Mouse (Mus musculus) cerebellum, adult 11 months (tissue): ENCODE measurements around the gene Ltb4r1.

Experiments
- DNase-seq: peaks from one replicate; pipeline ENCODE4 v3.0.0; 2022

The Ltb4r1 gene

DNA sequence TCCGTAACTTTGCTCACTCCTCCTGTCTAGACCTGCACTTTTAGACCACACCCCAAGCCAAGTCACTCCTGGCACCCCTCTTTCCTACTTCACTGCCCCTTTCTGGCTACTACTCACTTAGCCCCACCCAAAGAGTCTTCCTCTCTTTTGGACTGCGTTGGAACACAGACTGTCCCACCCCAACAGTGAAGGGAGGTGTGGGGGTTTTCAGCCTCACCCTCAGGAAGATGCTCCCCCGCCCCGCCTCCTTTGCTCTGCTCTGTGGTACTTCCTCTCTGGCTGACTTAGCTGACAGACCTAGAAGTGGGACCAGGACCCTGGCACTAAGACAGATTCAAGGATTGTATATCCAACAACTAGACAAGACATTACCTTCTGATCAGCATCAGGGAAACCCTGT is at the start of gene Ltb4r1:
Gene Ltb4r1, plus strand, starts transcription at position 267 of the 400 bp plus-strand sequence.
- no peak for DNase-seq

DNA sequence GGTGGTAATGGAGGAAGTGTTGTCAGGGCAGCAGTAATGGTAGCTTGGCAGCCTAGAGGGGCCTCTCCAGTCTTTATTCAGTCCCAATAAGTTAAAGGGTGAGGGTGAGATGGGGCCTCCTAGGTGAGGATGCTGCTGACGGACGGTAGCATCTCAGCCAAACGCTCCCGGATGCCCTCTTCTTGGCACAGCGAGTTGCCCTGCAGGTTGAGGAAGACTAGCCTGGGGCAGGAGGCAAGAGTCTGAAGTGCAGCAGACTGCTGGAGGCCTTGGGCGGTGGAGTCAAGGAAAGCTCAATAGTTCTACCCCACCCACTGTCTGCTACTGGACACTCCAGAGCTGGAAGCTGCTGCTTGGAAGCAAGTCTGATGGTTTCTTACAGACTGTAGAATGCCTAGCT is 49.5 kb upstream of the Ltb4r1 start:
- DNase-seq: no peak

DNA sequence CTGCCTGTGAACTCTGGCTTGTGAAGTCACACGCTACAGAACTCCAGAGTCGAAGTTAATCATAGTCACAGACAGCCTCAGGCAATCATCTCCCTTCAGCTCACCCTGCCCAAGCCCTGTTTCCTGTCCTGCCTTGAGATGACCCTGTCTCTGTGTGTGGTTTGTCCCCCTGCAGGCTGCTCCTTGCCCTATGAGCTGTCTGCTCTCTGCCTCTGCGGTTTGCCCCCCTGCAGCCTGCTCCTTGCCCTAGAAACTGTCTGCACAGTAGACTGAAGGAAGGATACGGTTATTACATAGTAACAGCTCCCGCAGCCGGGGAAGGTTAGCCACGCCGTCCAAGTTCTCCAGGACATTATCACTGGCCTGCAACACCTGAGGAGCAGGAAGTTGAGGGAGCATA is 48.9 kb upstream of the Ltb4r1 start:
- DNase-seq: no peak

DNA sequence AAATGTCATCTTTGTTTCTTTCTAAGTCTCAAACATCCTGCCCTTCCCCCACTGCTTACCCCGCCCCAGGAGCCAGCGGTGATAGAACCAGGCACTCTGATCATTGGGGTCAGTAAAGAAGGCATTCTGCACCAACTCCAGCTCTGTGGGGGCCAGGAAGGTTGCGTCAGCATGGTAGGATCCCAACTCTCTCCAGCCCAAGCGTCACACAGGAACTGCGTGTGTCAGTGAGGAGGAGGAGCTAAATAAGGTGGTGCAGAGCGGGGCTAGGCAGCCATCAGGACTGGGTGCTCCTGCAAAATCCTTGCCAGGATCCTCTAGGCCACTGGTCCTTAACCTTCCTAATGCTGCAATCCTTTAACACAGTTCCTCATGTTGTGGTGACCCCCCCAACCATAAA is 46.0 kb upstream of the Ltb4r1 start:
- DNase-seq: no peak

DNA sequence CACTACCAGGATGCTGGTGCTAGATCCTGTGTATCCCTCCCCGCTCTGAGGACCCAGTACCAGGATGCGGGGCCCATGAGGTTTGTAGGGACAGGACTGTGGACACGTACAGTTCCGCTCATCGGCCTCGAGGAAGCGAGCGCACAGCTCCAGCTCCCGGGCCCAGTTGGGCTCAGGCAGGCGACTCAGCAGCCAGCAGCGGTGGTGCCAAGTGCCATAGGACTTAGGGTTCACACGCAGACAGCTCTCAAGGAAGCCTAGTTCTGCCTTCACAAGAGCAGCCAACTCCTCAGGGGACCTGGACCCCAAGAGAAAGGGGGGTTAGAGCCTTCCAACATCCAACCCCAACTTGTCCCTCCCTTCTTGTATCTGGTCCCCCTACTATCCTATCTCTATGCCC is 45.1 kb upstream of the Ltb4r1 start:
- no peak for DNase-seq

DNA sequence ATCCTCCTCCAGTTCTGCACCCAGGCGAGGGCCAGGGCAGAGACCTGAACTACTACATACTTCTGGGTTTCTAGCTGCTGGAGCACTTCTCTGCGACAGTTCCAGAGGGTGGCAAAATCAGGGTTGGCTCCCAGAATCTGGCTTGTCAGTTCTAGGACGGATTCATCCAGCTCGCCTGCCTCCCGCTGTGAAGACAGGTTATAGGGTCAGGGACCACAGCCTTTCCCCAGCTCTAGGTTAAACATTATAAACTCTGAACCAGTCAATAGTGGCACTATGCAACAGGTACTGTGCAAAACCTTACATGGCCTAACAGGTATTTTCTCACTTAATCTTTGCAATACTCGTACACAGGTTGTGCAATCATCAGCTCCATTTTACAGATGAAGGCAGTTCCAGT is 44.7 kb upstream of the Ltb4r1 start:
- no peak for DNase-seq

DNA sequence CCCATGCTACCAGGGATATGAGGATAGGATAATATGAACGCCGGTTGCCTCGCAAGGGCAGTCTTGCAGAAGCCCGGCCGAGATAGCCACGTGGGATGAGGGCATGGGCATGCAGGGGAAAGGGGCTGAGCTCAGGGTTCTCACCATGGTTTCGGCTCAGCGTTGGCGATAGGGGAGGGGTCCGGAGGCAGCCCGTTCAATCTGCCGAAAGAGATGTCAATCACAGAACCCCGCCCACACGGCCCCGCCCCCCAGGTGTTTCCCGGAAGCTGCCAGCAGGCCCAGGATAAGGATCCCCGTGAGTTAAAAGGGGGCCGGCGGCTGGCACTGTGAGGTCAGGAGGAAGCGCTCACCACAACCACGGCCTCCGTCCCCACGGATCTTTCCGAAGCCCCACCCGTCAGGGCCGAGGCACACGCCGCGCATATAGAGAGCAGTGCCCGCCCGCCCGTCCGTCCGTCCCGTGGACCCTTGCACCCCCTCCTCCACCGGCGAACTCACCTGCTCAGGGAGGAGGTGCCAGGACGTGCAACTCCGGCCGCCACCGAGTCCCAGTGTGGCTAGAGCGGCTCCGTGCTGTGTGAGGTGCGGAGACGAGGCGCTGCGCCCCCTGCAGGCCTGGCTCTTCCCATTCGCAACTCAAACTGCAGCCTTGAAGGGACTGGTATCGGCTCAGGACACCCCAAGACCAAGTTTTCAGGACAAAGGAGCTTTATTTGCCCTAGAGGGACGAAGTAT is 43.9 kb upstream of the Ltb4r1 start, which contains the start of gene Rabggta:
Gene Rabggta, minus strand, starts transcription at position 564 of the 738 bp plus-strand sequence.
- peak; percentile 92 for DNase-seq

DNA sequence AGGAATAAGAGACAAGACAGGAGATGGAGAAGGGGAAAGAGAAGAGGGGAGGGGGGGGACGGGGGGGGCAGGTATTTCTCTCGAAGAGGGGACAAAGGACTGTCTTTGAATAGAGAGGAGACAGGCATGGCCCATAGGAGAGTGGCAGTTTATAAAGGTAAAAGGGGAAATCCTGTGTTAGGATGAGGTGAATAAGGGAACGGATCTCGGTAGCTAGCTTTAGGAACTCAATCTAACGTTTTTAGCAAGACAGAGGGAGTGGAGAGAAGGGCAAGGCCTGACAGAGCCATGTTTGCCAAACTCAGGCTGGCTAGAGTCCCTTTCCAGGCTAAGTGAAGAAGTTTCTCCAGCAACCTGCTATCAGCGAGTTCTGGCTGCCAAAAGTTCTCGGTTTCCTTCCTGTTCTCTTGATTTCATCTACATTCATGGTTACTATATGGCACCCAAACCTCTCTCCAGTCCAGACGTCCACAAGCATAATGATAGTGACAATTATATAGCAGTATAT is 43.3 kb upstream of the Ltb4r1 start:
- DNase-seq: no peak

DNA sequence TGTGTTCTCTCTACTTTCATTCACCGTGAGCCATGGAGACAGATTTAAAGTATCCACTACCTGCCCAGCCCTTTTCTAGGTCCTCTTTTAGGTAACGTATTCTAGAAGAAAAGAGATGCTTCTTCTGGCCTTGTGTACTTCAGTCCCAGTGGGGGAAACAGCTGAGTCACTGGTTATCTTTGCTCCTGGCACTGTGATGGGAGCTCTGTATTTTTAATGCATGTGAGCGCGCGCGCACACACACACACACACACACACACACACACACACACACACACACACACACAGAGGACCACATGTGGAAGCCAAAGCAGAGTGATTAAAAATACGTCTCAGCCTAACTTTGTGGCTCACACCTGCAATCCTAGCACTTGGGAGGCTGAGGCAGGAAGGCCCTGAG is 42.3 kb upstream of the Ltb4r1 start:
- no peak for DNase-seq

DNA sequence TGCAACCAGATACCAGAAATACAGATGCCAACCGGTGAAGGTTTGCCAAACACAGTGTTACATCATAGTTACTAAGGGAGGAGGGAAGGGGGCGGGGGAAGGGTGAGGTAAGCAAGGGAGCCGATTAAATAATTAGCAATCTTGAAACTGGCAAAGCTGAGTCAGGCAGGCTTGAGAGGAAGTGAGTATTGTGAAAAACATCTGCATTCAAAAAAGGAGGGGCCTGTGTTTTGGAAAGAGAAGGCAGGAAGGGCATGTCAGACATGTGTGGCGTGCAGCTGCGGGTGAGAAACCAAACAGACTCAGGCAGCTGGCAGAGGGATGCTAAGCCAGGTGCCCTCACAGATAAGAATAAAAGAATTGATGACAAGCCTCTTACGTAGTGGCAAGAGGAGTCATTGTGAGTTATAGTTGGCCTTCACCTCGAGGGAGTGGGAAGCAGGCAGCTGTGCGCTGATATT is 41.3 kb upstream of the Ltb4r1 start:
- DNase-seq: no peak

DNA sequence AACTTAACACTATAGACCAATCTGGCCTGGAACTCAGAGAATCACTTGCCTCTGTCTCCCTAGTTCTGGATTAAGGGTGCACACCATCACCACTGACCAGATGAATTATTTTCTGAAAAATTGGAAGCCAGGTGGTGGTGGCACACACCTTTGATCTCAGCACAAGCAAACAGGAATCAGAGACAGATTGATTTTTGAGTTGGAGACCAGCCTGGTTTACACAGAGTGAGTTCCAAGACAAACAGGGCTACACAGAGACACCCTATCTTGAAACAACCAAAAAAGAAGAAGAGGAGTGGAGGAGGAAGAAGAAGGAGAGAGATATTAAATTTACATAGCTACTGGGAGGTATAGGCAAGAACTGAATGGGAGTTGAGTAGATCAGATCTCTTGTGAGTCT is 39.5 kb upstream of the Ltb4r1 start:
- no peak for DNase-seq

DNA sequence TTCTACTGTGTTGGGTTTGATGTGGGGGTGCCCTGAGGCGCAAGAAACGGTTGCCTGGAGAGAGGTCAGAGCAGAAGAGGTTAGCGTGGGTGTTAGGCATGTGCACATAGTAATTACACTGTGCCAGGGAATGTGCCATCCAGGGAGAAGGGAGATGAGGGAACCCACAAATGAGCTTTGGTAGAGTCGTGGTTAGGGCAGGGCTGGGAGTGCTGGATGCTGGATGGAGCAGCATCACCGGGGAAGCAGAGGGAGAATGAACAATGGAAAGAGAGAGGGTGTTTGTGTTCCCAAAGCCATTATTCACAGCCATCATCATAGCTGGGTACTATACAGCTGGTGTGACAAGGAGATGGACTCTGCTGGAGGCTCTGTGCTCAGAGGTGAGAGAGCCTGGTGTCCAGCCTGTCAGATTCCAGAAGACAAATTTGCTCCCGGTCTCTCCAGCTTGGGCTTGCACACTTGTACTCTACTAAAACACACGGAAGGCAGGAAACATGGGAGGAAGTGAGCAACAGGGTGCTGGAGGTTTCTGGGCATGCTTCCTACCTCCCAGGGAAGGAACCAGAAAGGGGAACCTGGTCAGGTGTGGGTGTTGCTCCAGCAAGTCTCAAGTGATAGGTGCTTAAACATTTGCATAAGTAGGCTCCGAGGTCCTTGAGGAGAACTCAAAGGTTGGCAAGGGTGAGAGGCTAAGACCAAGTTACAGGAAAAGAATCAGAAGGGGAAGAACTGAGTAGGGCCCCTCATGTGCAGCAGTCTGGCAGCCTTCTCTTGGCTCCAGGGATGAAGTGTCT is 37.7 kb upstream of the Ltb4r1 start:
- DNase-seq: no peak

DNA sequence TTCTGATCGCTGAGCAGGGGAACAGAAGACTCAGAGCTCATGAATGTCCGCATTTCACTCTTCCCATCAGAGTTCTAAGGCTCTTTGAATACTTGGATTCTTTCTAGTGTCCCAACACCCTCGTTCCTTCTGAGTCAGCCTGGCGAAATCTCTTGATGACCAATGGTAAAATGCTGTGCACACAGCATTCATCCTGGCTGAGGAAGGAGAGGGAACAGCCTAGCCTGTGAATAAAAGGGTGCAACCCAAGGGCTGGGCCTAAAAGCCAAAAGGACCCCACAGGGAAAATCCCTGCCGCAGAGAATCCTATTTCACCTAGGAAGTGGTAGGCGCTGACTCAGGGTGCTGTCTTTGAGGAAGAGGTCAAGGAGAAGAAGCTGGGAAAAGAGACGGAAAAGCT is 35.6 kb upstream of the Ltb4r1 start:
- no peak for DNase-seq

DNA sequence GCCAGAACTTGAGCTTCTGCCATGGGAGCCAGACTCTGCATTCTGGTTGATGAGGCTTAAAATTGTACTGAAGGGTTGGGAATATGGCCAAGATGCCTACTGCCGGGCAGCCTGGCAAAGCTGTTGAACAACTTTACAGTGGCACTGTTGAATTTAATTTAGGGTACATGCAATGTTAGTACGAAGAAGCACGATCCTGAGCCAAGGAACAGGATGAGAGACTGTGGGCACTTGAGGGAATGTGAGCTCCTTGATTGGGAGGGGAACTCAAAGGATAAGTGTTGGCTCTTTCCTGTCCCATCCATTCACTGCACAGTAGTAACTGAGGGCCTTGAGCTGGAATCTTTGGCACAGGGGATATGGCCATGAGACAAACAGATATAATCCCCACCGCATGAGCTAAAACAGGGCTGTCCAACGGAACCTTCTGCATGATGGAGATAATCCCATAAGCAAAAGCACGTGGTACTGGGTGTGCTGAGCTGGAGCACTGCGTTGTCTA is 35.2 kb upstream of the Ltb4r1 start:
- no peak for DNase-seq

DNA sequence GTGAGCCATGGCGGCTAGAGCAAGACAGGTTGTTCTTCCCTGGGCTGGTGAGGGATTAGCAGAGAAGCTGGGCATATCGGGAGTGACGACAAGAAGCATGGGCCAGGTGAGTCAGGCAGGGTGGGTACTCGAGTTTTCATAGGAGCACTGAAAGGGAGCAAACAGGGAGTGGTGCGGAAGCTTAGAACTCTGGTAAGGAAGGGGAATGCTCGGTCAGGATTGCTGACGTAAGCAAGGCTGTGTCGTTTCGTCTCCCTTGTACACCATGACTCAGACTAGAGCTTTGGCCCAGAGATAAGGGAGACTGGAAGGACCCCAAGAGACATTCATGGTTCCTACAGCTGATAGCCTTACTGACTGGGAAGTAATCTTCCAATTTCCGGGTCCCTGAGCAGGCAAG is 31.9 kb upstream of the Ltb4r1 start:
- no peak for DNase-seq

DNA sequence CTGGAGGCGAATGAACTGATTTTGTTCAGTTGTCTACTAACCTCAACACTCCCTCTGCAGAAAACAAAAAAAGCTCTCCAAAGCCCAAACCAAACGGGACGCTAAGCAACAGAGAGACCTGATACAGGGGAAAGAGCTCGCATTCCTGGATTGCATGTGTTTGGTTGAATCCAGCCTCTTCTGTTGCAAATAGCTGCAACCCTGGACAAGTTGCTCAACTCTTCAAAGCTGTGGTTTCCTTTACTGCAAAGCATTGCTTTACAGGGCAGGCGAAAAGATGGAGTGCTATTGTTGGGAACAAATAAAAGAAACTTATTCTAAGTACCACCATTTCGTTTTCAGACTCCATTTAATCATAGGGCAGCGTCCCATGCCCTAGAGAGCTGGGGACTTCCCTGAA is 30.9 kb upstream of the Ltb4r1 start:
- no peak for DNase-seq

DNA sequence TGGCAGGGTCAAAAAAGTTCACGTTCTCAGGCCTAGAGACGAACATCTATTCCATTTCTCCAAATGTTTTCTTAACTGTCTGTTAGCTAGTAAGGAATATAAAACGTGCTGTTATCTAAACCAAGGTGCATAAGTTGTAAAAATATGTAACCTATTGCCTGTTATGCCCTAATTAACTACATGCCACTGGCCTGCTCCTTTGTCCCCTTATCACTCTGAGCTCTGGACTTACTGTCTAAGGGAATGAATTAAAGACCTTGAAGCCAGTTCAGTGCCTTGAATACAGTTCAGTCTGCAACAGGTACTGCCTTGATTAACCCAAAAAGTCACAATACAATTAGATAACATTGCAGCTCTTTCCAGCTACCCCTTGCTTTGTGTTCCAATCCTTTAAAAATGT is 30.4 kb upstream of the Ltb4r1 start:
- no peak for DNase-seq

DNA sequence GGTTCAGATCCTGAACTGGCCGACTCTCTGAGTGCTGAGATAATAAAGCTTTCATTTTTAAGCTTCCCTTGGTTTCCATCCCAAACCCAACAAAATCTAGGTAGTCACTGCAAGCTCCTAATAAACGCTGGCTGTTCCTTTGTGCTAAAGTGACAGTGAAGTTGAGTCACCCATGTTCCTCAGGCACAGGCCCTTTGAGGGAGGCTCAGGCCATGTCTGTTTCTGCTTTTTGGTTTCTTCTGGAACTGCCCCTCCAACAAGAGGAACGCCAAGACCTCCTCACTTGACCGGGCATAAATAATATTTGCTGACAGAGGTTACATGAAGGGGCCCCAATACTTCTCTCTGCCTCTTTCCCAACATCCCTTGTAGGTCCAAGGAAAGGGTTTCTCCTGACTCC is 30.0 kb upstream of the Ltb4r1 start:
- no peak for DNase-seq

DNA sequence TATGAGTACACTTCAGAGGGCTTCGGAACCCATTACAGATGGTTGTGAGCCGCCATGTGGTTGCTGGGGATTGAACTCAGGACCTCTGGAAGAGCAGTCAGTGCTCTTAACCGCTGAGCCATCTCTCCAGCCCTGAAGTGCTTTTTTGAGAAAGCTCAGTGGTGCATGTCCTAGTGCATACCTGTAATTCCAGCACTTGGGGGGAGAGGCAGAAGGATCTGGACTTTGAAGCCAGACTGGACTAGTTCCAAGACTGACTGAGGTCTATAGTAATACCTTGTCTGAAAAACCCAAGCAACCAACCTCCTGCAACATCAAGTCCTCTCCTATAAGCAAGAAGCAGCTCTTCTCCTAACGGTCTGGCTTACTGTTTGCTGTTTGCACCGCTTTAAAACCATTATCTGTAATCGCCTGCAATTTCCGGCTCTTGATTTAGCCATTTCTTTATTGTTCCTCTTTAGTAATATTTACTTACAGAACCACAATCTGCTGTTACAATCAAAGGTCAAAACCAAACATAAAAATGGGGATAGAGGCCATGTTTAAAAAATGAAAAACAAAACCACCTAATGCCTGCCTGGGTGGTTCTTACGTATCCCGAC is 28.6 kb upstream of the Ltb4r1 start:
- DNase-seq: no peak

DNA sequence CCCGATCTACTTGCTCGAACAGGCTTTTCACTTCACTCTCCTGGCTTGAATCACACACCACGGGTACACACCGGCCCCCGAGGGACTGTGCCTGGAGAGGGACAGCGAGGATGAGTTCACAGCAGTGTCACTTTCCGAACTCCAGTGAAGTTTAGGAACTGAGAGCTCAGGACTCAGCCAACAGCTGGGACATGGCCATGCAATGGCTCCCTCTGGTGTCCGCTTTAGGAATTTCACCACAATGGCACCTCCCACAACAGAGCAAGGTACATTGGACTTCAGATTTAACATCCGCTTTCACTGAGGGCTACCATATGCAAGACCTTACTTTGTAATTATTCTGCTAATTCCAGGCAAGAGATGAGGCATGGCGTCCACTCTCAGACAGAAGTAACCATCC is 22.1 kb upstream of the Ltb4r1 start:
- peak; percentile 68 for DNase-seq

DNA sequence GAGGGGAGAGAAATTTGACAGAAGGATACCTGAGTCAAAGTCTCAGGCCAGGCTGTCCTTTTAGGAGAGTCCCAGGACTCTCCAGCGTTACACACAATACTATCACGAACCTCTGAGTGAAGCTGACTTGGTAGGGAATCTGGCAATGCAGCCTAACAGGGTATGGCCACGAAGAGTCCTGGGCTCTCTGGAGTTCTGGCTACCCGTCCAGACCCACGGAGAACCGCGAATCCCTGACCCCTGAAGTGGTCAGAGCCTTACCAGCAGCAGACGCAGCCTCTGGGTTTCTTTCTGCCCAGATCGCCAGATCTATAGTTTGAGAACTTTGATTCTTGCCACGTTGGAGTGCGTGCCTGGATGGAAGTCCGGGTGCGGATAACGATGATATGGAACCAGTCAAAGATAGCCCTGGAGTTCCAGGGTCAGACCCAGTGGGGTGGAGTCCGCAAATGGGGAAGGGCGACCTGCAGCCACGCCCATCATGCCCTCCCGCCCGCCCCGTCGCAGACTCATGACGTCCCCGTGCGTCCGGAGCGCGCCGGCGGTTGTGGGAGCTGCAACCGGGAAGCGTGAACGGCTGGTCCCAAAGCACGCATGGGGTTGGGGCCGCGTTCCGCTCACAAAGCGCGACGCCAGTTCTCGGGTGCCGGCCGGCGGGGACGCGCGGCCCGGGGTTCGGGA is 20.4 kb upstream of the Ltb4r1 start, which contains the start of the genes Dhrs1 and Nop9:
Gene Dhrs1, minus strand, starts transcription at position 511 of the 681 bp plus-strand sequence.
Gene Nop9, plus strand, starts transcription at position 514 of the 681 bp plus-strand sequence.
- peak; percentile 77 for DNase-seq

DNA sequence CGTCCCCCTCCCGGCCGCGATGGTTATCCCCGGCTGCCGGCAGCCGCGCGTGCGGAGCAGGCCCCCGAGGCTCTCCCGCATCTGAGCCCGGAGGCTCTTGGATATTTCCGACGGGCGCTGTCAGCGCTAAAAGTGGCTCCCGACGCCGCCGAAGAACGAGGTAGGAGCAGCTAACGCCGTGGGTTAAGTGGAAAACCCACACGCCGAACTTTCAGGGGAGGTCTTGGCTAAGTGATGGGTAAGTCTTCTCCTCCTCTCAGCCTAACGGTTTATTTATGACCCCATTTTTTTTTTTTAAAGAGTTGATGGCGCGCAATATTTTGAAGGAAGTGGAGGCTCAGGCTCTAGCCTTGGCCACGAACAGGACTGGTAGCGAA is 19.9 kb upstream of the Ltb4r1 start:
- DNase-seq: no peak
